Mouse (Mus musculus): Measurements from ENCODE around the gene Spesp1.

- no peak for TF ChIP-seq CTCF (conservative IDR thresholded peaks at IDR 0.05; ENCODE audit: insufficient read depth, insufficient read length, low read depth, low read length)
- TF ChIP-seq POLR2A (IDR thresholded peaks at IDR 0.05; ENCODE audit: low read depth, low read length) = no peak
These were observed at the start of gene Spesp1 for GRCm38 (mm10) chr9:62281991-62282390.
